Mouse (Mus musculus) limb, embryonic 12.5 days (tissue): ENCODE data around the gene Clcn6. TPM values are rescaled to one million over a fixed set of nuclear protein-coding genes. Genes with fewer than 3 reads are reported as not detected.

ENCODE experiments used
- ATAC-seq: fragments of 200-750 bp; cut with Nextera tagmentation; 2 replicates; pipeline ENCODE4 v1.8.0; 2017; ENCODE audit warnings: low read depth, moderate TSS enrichment; ENCODE audit not compliant: insufficient number of reproducible peaks, insufficient read depth, low FRiP score, low TSS enrichment
- H3K27ac ChIP-seq: fragments of 300-500 bp; sonication (generic); 2 replicates; pipeline ENCODE4 v1.5.1; 2016; ENCODE audit warnings: mild to moderate bottlenecking, moderate library complexity
- H3K27me3 ChIP-seq: fragments of 300-500 bp; sonication (generic); 2 replicates; pipeline ENCODE4 v1.6.1; 2016; ENCODE audit warnings: mild to moderate bottlenecking, moderate library complexity
- H3K36me3 ChIP-seq: fragments of 300-500 bp; sonication (generic); 2 replicates; pipeline ENCODE4 v1.6.1; 2016; ENCODE audit warnings: mild to moderate bottlenecking, moderate library complexity
- H3K4me1 ChIP-seq: fragments of 300-500 bp; sonication (generic); replicated peaks from 2 replicates; pipeline ENCODE4 v1.6.1; 2016
- H3K4me2 ChIP-seq: fragments of 300-500 bp; sonication (generic); 2 replicates; pipeline ENCODE4 v1.6.1; 2016; ENCODE audit warnings: mild to moderate bottlenecking, moderate library complexity
- H3K4me3 ChIP-seq: fragments of 300-500 bp; sonication (generic); replicated peaks from 2 replicates; pipeline ENCODE4 v1.5.1; 2016; ENCODE audit warnings: mild to moderate bottlenecking
- H3K9ac ChIP-seq: fragments of 300-500 bp; sonication (generic); replicated peaks from 2 replicates; pipeline ENCODE4 v1.6.1; 2016; ENCODE audit warnings: mild to moderate bottlenecking, moderate library complexity
- H3K9me3 ChIP-seq: fragments of 300-500 bp; sonication (generic); 2 replicates; pipeline ENCODE4 v1.6.1; 2016; ENCODE audit warnings: mild to moderate bottlenecking, moderate library complexity
- WGBS: fragments of 180-500 bp; shearing (Covaris S2); methylation state at CpG from one replicate; pipeline ENCODE4 v1.1.7; 2016; 5-methylcytosine and 5-hydroxymethylcytosine counted together
- polyA plus RNA-seq: library from polyadenylated mRNA; unstranded; fragments of >200 nt; fragmentation: Nextera tagmentation; extraction: Ambion mirVana; gene quantifications from 2 replicates; pipeline ENCODE4 v1.2.1, GENCODE M21; 2016

The Clcn6 gene
- polyA plus RNA-seq, 1 experiment from 2014 or later: 8.5 TPM

DNA sequence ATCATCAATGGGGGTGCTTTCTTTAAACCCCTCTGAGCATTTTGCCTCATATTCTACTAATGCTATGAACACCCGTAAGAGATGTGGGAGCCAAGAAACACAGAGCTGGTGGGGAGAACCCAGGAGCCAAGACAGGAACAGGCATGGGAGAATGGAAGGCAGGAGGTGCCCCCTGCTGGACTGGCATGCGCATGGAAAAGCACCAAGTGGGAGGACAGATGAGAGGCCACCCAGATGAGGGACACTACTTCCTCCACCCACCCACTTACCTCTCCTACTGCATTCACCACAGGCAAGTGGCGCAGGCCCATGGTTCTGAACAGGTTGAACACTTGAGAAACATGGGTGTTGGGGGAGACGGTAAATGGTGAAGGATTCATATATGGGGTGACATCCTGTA lies 30.2 kb downstream of the Clcn6 start:
- Histone ChIP-seq H3K36me3 (peaks cover 99% of the 10 kb centered on the region), H3K4me1 (no peaks in the 10 kb centered on the region)

DNA sequence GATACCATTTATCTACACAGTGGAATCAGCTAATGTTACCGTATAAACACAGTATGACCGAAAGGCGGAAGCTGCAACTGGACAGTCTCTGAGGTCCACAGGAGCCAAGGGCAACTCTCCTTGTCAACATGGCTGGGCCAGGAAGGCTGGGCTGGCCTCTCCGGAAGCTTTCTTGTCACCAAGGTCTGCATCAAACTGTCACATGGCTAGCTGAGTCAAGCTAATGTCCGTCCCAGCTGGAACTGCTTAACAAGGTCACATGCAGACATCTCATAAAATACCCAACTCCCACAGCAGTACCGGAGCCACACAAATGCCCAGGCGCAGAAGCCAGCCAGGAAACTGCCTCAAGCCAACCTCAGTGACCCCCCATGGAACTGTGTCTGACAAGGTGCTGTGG lies 34.3 kb downstream of the Clcn6 start:
- Histone ChIP-seq H3K27ac (no peak overlapping the region), H3K27me3 (no peaks in the 10 kb centered on the region), H3K9me3 (no peaks in the 10 kb centered on the region), H3K36me3 (peaks cover 59% of the 10 kb centered on the region), H3K4me3 (no peak overlapping the region), H3K9ac (no peak overlapping the region), H3K4me2 (no peak overlapping the region), H3K4me1 (no peaks in the 10 kb centered on the region)
- ATAC-seq: no peak
- 51% methylated on average over 7 of the region's 7 CpGs for WGBS

More for the DNA sequence above, 30.2 kb downstream of the Clcn6 start:
- WGBS: 81% methylated on average over 4 of the region's 4 CpGs
- no peak for ATAC-seq
- Histone ChIP-seq H3K4me2 (no peak overlapping the region), H3K4me3 (no peak overlapping the region), H3K27me3 (no peaks in the 10 kb centered on the region), H3K9ac (no peak overlapping the region), H3K9me3 (no peaks in the 10 kb centered on the region), H3K27ac (no peak overlapping the region)

DNA sequence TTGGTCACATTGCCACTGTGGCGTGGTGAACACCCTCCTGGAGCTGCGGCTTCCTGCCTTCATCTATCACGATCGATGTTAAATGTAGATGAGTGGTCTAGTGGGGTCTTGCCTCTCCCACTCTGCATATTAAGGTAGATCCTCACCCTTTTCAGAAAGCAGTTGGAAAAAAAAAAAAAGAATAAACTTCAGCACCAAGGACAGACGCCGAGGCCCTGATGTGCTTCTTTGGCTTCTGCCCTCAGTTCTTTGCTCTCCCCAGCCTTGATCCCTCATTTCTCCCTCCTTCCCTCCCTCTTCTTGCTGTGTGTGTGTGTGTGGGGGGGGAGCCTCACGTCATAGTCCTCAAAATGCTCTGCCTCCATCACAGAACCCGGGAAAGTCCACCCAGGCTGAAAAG lies 36.8 kb downstream of the Clcn6 start:
- no peaks in the 10 kb centered on the region for H3K4me1 ChIP-seq
- H3K36me3 ChIP-seq: peaks cover 34% of the 10 kb centered on the region
- 50% methylated on average over 8 of the region's 8 CpGs for WGBS
- no peak overlapping the region for H3K4me3 ChIP-seq
- H3K9ac ChIP-seq: no peak overlapping the region
- H3K4me2 ChIP-seq: no peak overlapping the region
- no peak overlapping the region for H3K27ac ChIP-seq
- no peaks in the 10 kb centered on the region for H3K27me3 ChIP-seq
- H3K9me3 ChIP-seq: no peaks in the 10 kb centered on the region
- no peak for ATAC-seq

DNA sequence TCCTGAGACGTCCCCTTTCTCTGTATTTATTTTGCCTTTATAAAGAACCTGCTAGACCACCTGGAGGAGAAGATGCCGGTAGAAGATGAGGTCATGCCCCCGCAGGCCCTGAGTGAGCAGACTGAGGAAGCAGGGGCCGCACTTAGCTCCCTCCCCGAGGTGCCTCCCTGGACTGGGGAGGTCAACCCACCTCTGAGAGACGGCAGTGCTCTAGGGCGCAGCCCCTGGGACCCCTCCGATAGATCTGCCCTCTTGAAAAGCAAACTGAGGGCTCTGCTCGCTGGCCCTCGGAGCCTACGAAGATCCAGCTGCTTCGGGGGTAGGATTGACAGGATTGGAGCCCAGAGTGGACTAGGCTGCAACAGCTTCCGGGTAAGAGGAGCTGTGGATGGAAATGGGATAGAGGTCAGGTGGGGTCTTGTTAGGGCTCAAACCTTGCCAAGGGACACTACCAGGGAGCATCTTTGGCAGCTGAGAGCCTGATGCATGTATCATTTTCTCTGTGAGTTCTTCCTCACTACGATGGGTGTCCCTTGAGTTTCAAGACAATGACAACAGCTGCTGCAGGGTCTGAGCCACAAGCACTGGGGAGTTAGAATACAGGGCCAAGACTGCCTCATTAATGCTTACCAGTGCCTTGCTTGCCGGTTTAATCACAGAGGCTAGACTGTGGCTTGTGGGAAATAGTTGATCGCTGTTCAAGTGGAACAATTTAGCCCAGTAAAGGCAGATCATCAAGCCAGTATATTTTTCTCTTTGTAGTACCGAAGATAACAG lies 37.4 kb downstream of the Clcn6 start:
- peaks cover 27% of the 10 kb centered on the region for H3K36me3 ChIP-seq
- no peak for ATAC-seq
- H3K27ac ChIP-seq: no peak overlapping the region
- no peaks in the 10 kb centered on the region for H3K9me3 ChIP-seq
- no peaks in the 10 kb centered on the region for H3K4me1 ChIP-seq
- WGBS: 86% methylated on average over 17 of the region's 17 CpGs
- H3K4me3 ChIP-seq: no peak overlapping the region
- no peaks in the 10 kb centered on the region for H3K27me3 ChIP-seq
- no peak overlapping the region for H3K9ac ChIP-seq
- H3K4me2 ChIP-seq: no peak overlapping the region

DNA sequence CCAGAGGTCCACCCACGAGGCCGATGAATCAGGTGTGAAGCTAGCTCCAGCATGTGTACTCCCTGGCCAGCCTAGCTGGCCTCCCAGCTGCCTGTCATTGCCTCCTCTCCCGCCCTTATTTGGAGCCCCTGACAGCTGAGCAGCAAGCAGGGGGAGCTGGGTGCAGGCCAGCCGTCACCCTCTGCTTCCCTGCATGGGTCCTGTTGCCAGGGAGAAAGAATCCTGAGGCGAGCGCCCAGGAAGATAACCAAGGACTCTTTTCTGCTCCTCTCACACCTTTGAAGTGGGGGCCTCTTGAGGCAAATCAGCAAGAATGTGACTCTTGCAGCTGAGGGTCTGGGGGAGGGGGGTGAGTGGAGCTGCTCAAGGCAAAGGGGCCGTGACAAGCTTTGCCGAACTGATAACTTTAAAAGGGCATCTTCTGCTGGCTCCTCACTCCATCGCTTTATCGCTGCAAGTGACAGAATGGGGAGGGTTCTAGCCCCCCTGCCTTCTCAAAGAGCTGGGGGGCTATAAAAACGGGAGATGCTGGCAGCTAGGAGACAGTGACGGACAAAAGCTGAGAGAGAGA lies 38.3 kb downstream of the Clcn6 start, which contains the start of gene Nppa:
Gene Nppa, plus strand, starts transcription at position 521 of the 571 bp plus-strand sequence.
- Histone ChIP-seq H3K9ac (no peak within 1 kb of the TSS), H3K4me1 (no peaks in the 10 kb centered on the region), H3K36me3 (peaks cover 18% of the 10 kb centered on the region), H3K4me3 (no peak within 1 kb of the TSS), H3K9me3 (no peaks in the 10 kb centered on the region), H3K27me3 (no peaks in the 10 kb centered on the region), H3K4me2 (no peak within 1 kb of the TSS), H3K27ac (no peak within 1 kb of the TSS)
- ATAC-seq: no peak
- WGBS: 27% methylated on average over 12 of the region's 12 CpGs

DNA sequence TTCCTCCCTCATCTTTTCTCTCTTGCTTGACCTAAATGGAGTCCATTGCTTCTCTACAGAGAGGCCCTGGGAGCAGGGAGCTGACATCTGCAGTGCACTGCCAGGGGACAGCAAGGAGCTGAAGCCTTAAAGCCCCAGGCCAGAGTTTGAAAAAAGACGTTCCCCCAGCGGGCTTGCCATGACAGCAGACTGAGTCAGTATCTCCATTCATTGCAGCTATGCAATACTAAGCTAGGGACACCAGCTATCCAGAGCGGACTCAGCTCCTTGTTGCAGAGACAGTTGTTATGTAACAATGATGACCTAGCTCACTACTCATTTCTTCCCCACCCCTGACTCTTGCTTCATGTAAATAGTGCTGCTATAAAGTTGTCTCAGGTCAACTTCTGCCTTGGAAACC lies 43.3 kb downstream of the Clcn6 start:
- ATAC-seq: no peak
- Histone ChIP-seq H3K27me3 (no peaks in the 10 kb centered on the region), H3K9ac (no peak overlapping the region), H3K9me3 (no peaks in the 10 kb centered on the region), H3K4me2 (no peak overlapping the region), H3K4me1 (no peaks in the 10 kb centered on the region), H3K36me3 (no peaks in the 10 kb centered on the region), H3K4me3 (no peak overlapping the region), H3K27ac (no peak overlapping the region)
- 84% methylated on average over 3 of the region's 3 CpGs for WGBS

DNA sequence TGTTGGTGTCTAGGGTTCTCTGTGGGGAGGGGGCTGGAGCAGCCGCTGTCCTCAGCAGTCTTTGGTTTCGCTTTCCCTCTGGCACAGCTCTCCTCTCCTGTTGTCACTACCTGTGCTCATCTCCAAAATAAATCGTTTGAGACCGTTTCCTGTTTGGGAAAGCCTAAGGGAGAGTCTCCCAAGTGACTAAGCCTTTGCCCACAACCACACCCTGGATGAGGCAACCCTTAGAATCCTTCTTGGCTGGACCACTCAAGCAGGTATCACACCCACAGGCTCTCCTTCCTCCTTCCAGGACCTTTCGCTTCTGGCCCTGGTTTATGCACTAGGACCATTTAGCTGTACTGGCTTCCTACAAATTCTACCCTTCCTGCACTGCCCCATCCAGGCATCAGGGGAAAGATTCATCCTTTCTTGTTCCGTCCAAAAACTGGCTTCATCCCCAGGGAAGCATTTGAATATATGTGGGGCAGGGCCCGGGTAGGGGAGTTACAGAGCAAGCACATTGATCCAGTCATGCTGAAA lies 45.0 kb downstream of the Clcn6 start:
- 67% methylated on average over 7 of the region's 7 CpGs for WGBS
- Histone ChIP-seq H3K9me3 (no peaks in the 10 kb centered on the region), H3K27me3 (no peaks in the 10 kb centered on the region), H3K4me2 (no peak overlapping the region), H3K36me3 (no peaks in the 10 kb centered on the region), H3K27ac (no peak overlapping the region), H3K4me1 (no peaks in the 10 kb centered on the region), H3K9ac (no peak overlapping the region), H3K4me3 (no peak overlapping the region)
- no peak for ATAC-seq

DNA sequence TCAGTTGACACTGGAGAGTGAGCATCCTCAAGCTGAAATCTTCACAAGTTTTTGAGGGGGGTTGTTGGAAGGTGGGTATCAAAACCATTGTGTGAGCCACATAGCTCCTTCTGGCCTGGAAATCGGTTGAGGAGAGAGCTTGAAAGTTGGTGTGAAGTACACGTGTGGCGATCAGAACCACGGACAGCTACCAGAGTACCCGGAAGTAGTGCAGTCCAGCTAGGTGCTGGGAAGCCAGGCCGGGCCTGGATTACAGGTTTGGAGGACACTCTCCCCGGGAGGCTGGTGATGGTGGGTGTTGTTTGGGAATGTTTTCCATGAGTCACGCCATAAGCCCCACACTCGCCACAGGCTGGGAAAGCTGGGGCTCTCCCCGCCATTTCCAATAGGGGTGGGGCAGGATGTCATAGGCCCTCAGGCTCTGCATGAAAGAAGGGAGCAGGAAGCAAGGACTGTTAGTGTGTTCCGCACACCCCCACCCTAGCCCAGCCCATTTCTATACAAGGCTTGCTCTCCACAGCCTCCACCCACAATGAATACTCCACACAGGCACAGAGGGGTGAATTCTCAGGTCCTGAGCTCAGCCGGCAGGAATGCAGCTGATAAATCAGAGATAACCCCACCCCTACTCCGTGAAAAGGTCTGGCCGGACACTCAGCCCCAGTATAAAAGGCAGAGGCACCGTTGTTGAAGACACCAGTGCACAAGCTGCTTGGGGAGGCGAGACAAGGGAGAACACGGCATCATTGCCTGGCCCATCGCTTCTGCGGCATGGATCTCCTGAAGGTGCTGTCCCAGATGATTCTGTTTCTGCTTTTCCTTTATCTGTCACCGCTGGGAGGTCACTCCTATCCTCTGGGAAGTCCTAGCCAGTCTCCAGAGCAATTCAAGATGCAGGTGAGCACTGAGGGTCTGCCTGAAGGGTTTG lies 53.2 kb downstream of the Clcn6 start, which contains the start of gene Nppb:
Gene Nppb, plus strand, starts transcription at position 584 of the 928 bp plus-strand sequence.
- no peak within 1 kb of the TSS for H3K4me3 ChIP-seq
- no peaks in the 10 kb centered on the region for H3K27me3 ChIP-seq
- WGBS: 39% methylated on average over 20 of the region's 20 CpGs
- H3K9me3 ChIP-seq: no peaks in the 10 kb centered on the region
- no peaks in the 10 kb centered on the region for H3K36me3 ChIP-seq
- ATAC-seq: no peak
- no peaks in the 10 kb centered on the region for H3K4me1 ChIP-seq
- no peak within 1 kb of the TSS for H3K4me2 ChIP-seq
- H3K9ac ChIP-seq: no peak within 1 kb of the TSS
- no peak within 1 kb of the TSS for H3K27ac ChIP-seq

DNA sequence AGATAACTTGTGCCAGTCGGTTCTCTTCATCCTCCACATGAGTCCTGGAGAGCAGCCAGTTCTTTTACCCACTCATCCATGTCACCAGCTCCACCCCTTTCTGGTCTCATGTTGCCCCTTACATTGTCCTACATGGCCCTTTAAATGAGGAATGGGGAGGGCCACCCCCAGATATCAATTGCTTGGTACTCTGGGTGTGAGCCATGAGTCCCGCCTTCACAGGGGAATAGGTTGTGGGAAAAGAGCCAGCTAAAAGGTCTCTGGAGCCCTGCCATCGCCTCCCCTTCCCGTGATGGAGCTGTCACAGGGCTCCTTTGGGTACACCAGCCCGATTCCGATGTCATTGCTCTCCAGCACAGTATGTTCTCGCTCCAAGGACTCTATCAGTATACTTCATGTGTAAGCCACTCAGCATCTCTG lies 59.2 kb downstream of the Clcn6 start:
- H3K4me1 ChIP-seq: no peaks in the 10 kb centered on the region
- no peak overlapping the region for H3K4me3 ChIP-seq
- H3K4me2 ChIP-seq: no peak overlapping the region
- H3K36me3 ChIP-seq: no peaks in the 10 kb centered on the region
- H3K9ac ChIP-seq: no peak overlapping the region
- no peak overlapping the region for H3K27ac ChIP-seq
- H3K27me3 ChIP-seq: no peaks in the 10 kb centered on the region
- no peak for ATAC-seq
- 0 out of 2 replicates have a peak, but pooled peaks cover 8% of the 10 kb centered on the region for H3K9me3 ChIP-seq
- WGBS: 85% methylated on average over 7 of the region's 7 CpGs

DNA sequence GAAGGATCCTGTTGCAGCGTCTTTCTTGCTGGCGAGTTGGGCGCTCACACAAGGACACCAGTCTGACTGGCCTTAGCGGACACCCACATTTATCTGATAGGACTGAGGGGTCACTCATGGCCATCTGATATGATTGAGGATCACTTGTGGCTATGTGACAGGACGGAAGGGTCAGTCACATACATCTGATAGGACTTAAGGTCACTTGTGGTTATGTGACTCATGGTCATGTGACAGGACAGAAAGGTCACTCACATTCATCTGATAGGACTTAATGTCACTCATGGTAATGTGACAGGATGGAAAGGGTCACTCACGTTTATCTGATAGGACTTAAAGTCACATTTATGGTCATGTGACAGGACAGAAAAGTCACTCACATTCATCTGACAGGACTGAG lies 60.2 kb downstream of the Clcn6 start:
- no peak overlapping the region for H3K9ac ChIP-seq
- H3K4me1 ChIP-seq: no peaks in the 10 kb centered on the region
- H3K4me2 ChIP-seq: no peak overlapping the region
- H3K4me3 ChIP-seq: no peak overlapping the region
- no peaks in the 10 kb centered on the region for H3K36me3 ChIP-seq
- H3K9me3 ChIP-seq: 0 out of 2 replicates have a peak, but pooled peaks cover 8% of the 10 kb centered on the region
- ATAC-seq: no peak
- no peak overlapping the region for H3K27ac ChIP-seq
- H3K27me3 ChIP-seq: no peaks in the 10 kb centered on the region
- WGBS: 86% methylated on average over 6 of the region's 6 CpGs

DNA sequence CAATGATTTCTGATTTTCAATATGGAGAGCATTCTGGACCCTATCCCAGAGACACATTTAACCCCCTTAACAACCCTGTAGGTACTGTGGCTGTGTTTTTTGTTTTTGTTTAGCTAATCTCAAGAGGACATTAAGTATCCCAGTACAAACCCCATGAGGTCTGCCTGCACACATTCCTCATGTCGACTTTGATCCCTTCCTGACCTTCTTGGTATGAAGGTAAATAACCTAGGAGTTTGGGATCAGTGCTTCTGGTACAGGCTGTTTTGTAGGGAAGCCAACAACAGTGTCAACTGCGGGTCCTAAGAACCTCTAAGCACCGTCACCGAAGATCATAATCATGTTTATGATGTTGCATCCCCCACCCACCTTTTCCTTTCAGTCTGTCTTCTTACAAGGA lies 60.9 kb downstream of the Clcn6 start:
- 82% methylated on average over 4 of the region's 4 CpGs for WGBS
- Histone ChIP-seq H3K9me3 (0 out of 2 replicates have a peak, but pooled peaks cover 8% of the 10 kb centered on the region), H3K4me1 (no peaks in the 10 kb centered on the region), H3K4me2 (no peak overlapping the region), H3K9ac (no peak overlapping the region), H3K36me3 (no peaks in the 10 kb centered on the region), H3K4me3 (no peak overlapping the region), H3K27me3 (no peaks in the 10 kb centered on the region), H3K27ac (no peak overlapping the region)
- ATAC-seq: no peak
